Mouse (Mus musculus): ENCODE results near the gene Nr1d1.
A peak's percentile ranks its signal among the peaks of the same experiment; 100 is the strongest.

Gene Nr1d1

GRCm38 (mm10) chr11:98774582-98775347 lies at the start of gene Nr1d1:
Nr1d1 (minus strand) TSS chr11:98775333.
- no peak for DNase-seq (ENCODE audit: low read depth, low spot score)

GRCm38 (mm10) chr11:98820968-98821367 lies 45.8 kb upstream of the Nr1d1 start:
- no peak for DNase-seq (ENCODE audit: low read depth, low spot score)

- DNase-seq (ENCODE audit: low read depth, low spot score): no peak
These were observed 41.6 kb upstream of the Nr1d1 start for GRCm38 (mm10) chr11:98816706-98817239.

GRCm38 (mm10) chr11:98810686-98811085 lies 35.6 kb upstream of the Nr1d1 start:
- no peak for DNase-seq (ENCODE audit: low read depth, low spot score)

GRCm38 (mm10) chr11:98809457-98810290 lies 34.5 kb upstream of the Nr1d1 start:
- peak; percentile 100 for DNase-seq (ENCODE audit: low read depth, low spot score)

GRCm38 (mm10) chr11:98808417-98808816 lies 33.3 kb upstream of the Nr1d1 start:
- DNase-seq (ENCODE audit: low read depth, low spot score): no peak

- DNase-seq (ENCODE audit: low read depth, low spot score): no peak
These were observed 29.5 kb upstream of the Nr1d1 start, which contains the start of gene Casc3 for GRCm38 (mm10) chr11:98804605-98805004. Casc3 (plus strand) TSS chr11:98804905.

GRCm38 (mm10) chr11:98797909-98798308 lies 22.8 kb upstream of the Nr1d1 start:
- peak; percentile 65 for DNase-seq (ENCODE audit: low read depth, low spot score)

- peak; percentile 48 for DNase-seq (ENCODE audit: low read depth, low spot score)
These were observed 22.2 kb upstream of the Nr1d1 start for GRCm38 (mm10) chr11:98797306-98797705.

- DNase-seq (ENCODE audit: low read depth, low spot score): peak; percentile 85
These were observed 21.5 kb upstream of the Nr1d1 start for GRCm38 (mm10) chr11:98796515-98797216.

- DNase-seq (ENCODE audit: low read depth, low spot score): peak; percentile 51
These were observed 20.8 kb upstream of the Nr1d1 start for GRCm38 (mm10) chr11:98795714-98796514.

GRCm38 (mm10) chr11:98795015-98795713 lies 20.0 kb upstream of the Nr1d1 start, which contains the start of gene Msl1:
Msl1 (plus strand) TSS chr11:98795516.
- DNase-seq (ENCODE audit: low read depth, low spot score): peak; percentile 92

- DNase-seq (ENCODE audit: low read depth, low spot score): peak; percentile 89
These were observed 19.4 kb upstream of the Nr1d1 start for GRCm38 (mm10) chr11:98794469-98795014.

- DNase-seq (ENCODE audit: low read depth, low spot score): no peak
These were observed 16.9 kb upstream of the Nr1d1 start for GRCm38 (mm10) chr11:98792081-98792480.

- no peak for DNase-seq (ENCODE audit: low read depth, low spot score)
These were observed 16.3 kb upstream of the Nr1d1 start for GRCm38 (mm10) chr11:98791448-98791847.

GRCm38 (mm10) chr11:98790631-98791205 lies 15.6 kb upstream of the Nr1d1 start:
- no peak for DNase-seq (ENCODE audit: low read depth, low spot score)

GRCm38 (mm10) chr11:98789824-98790223 lies 14.7 kb upstream of the Nr1d1 start:
- DNase-seq (ENCODE audit: low read depth, low spot score): no peak

GRCm38 (mm10) chr11:98789219-98789807 lies 14.2 kb upstream of the Nr1d1 start:
- no peak for DNase-seq (ENCODE audit: low read depth, low spot score)
